Mouse (Mus musculus): ENCODE measurements around the gene Gpr153. TPM values are rescaled to one million over a fixed set of nuclear protein-coding genes. Genes with fewer than 3 reads are reported as not detected.

Gene Gpr153
- polyA plus RNA-seq, 1 experiment: 1.4 TPM

DNA sequence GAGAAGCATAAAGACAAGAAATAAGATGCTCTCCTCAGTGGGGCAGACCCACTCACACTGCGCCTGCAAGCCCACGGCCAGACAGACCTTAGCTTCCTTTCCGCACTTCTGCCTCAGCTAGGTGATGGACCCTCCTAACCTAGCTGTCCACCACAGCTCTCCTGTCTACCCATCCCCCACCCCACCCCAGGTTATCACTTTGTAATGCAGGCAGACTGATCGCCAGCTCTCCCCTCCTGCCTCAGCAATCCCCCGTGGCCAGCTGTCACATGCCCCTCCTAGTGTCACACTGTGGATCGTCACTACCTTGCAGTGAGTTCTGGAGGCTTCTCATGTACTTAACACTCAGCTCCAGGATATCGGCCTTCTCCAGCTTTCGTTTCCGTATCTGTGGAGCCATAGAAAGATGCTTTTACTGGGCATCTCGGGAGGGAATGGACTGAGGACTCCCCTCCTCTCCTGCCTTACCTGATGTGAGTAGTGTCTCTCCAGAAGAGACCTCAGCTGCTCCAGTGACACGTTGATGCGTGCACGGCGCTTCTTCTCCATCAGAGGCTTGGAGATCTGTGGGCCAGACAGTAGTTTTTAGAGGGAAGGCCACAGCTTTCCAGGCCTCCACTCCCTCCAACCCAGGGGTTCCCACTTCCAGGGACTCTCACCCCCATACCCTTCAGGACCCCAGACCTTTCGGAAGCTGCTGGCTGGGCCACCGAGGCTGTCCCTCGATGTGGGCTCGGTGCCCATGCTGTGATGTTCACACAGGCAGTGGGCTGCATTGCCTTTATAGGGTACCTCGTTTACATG lies 13.5 kb downstream of the Gpr153 start:
- TF ChIP-seq POLR2A (IDR thresholded peaks at IDR 0.05; ENCODE audit: borderline replicate concordance, control insufficient read depth, low read depth, low read length) (no peak), CTCF (IDR thresholded peaks at IDR 0.05; ENCODE audit: control insufficient read depth, insufficient read depth, low read length) (no peak)
- WGBS: 24% methylated on average over 19 of the region's 19 CpGs
- no peak overlapping the region for H3K4me3 ChIP-seq (replicated peaks; ENCODE audit: control insufficient read depth, low read depth, low read length)
- no peaks in the 10 kb centered on the region for H3K4me1 ChIP-seq (ENCODE audit: control insufficient read depth, insufficient read depth, low read length)
- H3K27ac ChIP-seq (ENCODE audit: control insufficient read depth, insufficient read depth, low read depth, low read length, poor library complexity): no peak overlapping the region

DNA sequence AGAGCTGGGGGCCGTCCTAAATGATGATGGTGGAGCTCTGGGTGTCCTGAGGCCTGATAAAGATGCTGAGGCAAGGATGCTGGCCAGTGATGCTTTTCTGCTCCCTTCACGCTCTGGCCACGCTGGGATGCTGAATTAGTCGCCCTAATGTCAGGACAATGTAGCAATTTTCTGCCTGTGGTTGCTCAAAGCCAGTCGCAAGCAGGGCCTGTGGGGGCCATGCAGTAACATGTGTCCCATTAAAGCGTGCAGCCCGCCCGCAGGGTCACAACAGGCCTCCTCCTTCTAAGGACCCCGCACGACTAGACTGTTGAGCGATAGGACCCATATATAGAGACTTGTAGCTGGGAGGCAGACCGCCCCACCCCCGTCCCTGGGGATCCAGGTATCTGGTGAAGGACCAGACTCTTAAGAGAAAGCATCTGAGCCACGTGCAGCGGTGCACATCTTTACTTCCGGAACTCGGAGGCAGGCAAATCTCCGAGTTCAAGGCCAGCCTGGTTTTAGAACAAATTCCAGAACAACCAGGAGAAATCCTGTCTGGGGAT lies 14.4 kb downstream of the Gpr153 start:
- 56% methylated on average over 18 of the region's 18 CpGs for WGBS
- Histone ChIP-seq H3K4me1 (ENCODE audit: control insufficient read depth, insufficient read depth, low read length) (no peaks in the 10 kb centered on the region), H3K4me3 (replicated peaks; ENCODE audit: control insufficient read depth, low read depth, low read length) (no peak overlapping the region), H3K27ac (ENCODE audit: control insufficient read depth, insufficient read depth, low read depth, low read length, poor library complexity) (no peak overlapping the region)
- no peak for TF ChIP-seq CTCF (IDR thresholded peaks at IDR 0.05; ENCODE audit: control insufficient read depth, insufficient read depth, low read length)

DNA sequence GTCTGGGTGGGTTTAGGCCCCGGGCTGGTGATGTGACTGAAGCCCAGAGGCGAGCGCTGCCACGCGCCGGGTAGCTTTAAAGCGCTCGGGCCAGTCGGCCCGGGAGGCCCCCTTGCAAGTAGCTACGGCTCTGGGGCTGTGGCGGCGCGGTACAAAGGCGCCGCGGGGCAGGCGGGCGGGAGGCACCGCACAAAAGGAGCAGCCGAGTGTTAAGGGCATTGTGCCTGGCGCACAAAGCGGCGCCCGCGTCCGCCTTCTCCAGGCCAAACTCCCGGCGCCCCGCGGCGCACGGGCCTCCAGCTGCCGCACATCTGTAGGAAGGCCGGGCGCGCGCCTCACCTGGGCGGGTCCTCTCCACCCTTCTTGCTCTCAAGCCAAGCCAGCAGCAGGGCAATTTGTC lies 16.4 kb downstream of the Gpr153 start:
- TF ChIP-seq POLR2A (IDR thresholded peaks at IDR 0.05; ENCODE audit: borderline replicate concordance, control insufficient read depth, low read depth, low read length) (no peak), CTCF (IDR thresholded peaks at IDR 0.05; ENCODE audit: control insufficient read depth, insufficient read depth, low read length) (no peak)
- no peak overlapping the region for H3K27ac ChIP-seq (ENCODE audit: control insufficient read depth, insufficient read depth, low read depth, low read length, poor library complexity)
- H3K4me1 ChIP-seq (ENCODE audit: control insufficient read depth, insufficient read depth, low read length): no peaks in the 10 kb centered on the region
- H3K4me3 ChIP-seq (replicated peaks; ENCODE audit: control insufficient read depth, low read depth, low read length): no peak overlapping the region
- WGBS: 2% methylated on average over 39 of the region's 39 CpGs

DNA sequence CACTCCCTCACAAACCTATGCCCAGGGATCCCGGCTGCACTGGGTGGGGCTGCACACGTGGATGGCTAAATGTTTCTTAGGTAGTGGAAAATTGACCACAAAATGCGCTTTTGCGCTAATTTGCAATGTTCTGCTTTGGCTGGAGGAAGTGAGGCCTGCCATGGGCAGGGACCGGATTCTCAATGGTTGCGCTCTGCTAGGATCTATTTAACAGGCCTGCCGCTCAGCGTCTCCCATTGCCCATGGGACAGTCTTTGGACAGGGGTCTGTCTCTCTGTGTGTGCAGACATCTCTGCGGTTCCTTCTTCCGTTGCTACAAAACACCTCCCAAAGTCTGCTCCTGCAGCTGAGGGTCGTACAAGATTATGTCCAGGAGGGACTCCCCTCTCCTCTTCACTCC lies 17.0 kb downstream of the Gpr153 start:
- Histone ChIP-seq H3K4me3 (replicated peaks; ENCODE audit: control insufficient read depth, low read depth, low read length) (no peak overlapping the region), H3K4me1 (ENCODE audit: control insufficient read depth, insufficient read depth, low read length) (no peaks in the 10 kb centered on the region), H3K27ac (ENCODE audit: control insufficient read depth, insufficient read depth, low read depth, low read length, poor library complexity) (no peak overlapping the region)
- WGBS: 18% methylated on average over 11 of the region's 11 CpGs
- TF ChIP-seq POLR2A (IDR thresholded peaks at IDR 0.05; ENCODE audit: borderline replicate concordance, control insufficient read depth, low read depth, low read length): no peak
- TF ChIP-seq CTCF (IDR thresholded peaks at IDR 0.05; ENCODE audit: control insufficient read depth, insufficient read depth, low read length): no peak

DNA sequence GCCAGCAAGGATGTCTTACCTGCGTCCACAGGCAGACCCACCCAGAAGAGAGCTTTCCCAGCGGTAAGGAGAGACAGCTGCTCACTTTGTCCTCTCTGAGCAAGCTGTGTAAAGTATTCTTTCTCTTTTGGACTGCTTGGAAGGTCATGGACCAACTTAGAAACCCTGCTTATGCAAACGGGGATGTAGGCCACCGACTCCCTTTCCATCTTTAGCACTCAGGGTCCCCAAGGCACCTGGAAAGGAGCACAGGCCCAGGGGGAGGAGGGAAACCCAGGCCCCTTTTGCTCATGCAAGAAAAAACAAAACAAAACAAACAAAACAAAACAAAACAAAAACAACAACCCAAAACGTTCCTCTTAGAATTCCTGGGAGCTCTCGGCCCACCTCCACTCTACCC lies 17.5 kb downstream of the Gpr153 start, which contains the start of gene Hes3:
Hes3 (minus strand) TSS at position 101 of the 400 bp plus-strand sequence.
- Histone ChIP-seq H3K4me3 (replicated peaks; ENCODE audit: control insufficient read depth, low read depth, low read length) (no peak within 1 kb of the TSS), H3K27ac (ENCODE audit: control insufficient read depth, insufficient read depth, low read depth, low read length, poor library complexity) (no peak within 1 kb of the TSS), H3K4me1 (ENCODE audit: control insufficient read depth, insufficient read depth, low read length) (peaks cover 1% of the 10 kb centered on the region; the same call in 1 of the 2 replicates)
- 40% methylated on average over 6 of the region's 6 CpGs for WGBS
- TF ChIP-seq POLR2A (IDR thresholded peaks at IDR 0.05; ENCODE audit: borderline replicate concordance, control insufficient read depth, low read depth, low read length) (no peak), CTCF (IDR thresholded peaks at IDR 0.05; ENCODE audit: control insufficient read depth, insufficient read depth, low read length) (no peak)

DNA sequence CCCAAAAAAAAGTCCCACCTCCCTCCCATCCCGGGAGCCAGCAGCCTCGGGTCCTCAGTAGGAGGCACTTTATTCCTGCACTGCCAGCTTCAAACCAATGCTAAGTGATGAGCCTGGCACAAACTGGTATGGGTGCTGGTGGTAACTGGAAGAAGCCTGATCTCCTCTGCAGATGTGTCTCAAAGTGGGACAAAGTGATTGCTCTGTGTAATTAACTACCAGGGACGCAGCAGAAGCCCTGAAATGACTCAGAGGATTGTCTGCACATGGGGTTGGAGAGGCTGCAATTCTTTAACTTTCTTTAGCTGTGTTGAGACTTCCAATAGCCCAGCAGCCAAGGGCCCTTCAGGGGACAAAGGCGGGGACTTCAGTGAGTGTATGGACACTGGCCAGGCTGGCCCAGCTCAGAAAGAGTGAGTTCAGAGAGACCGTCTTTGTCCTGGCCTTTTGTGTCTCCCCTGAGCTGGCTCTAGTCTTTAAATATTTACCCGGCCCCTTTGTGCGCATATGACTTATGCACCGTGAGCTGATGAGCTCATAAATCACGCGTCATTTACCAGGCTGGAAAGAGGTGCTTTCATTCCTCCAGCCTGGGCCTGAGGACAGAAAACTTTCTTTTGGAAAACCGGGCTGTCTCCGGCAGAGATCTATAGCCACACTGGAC lies 18.2 kb downstream of the Gpr153 start:
- no peak overlapping the region for H3K27ac ChIP-seq (ENCODE audit: control insufficient read depth, insufficient read depth, low read depth, low read length, poor library complexity)
- peaks cover 1% of the 10 kb centered on the region; the same call in 1 of the 2 replicates for H3K4me1 ChIP-seq (ENCODE audit: control insufficient read depth, insufficient read depth, low read length)
- no peak overlapping the region for H3K4me3 ChIP-seq (replicated peaks; ENCODE audit: control insufficient read depth, low read depth, low read length)
- 48% methylated on average over 12 of the region's 12 CpGs for whole genome bisulfite sequencing
- TF ChIP-seq POLR2A (IDR thresholded peaks at IDR 0.05; ENCODE audit: borderline replicate concordance, control insufficient read depth, low read depth, low read length) (no peak), CTCF (IDR thresholded peaks at IDR 0.05; ENCODE audit: control insufficient read depth, insufficient read depth, low read length) (no peak)

DNA sequence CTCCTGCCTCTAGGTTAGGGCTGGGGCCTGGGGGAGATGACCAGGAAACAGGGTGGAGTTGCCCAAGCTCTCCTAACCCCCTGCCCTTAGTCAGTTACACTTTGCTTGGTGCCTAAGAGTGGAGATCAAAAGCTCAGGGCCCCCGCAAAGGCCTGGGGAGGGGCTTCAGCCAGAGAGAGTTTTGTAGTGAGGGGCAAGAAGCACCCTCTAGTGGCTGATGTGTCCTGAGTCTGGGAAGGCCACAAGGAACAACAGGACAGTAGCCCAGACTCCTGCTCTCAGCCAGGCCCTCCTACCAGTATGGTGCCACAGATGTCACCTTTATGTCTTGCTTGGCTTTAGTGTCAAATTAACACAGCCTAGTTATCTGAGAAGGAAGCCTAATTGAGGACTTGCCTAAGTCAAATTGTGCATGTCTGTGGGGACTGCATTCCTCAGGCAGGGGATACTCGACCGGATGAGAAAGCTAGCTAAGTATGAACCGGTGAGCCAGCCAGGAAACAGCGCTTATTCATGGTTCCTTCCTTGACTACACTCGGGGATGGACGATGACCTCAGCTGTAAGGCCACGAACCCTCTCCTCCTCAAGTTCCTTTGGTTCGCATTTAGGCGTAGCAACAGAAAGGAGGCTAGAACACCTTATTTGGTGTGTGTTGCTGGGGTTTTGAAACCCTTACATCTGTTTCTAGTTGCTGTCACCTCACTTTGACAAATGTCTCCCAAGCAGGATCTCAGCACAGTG lies 20.3 kb downstream of the Gpr153 start:
- H3K4me1 ChIP-seq (ENCODE audit: control insufficient read depth, insufficient read depth, low read length): peaks cover 1% of the 10 kb centered on the region; the same call in 1 of the 2 replicates
- no peak overlapping the region for H3K4me3 ChIP-seq (replicated peaks; ENCODE audit: control insufficient read depth, low read depth, low read length)
- TF ChIP-seq CTCF (IDR thresholded peaks at IDR 0.05; ENCODE audit: control insufficient read depth, insufficient read depth, low read length): no peak
- TF ChIP-seq POLR2A (IDR thresholded peaks at IDR 0.05; ENCODE audit: borderline replicate concordance, control insufficient read depth, low read depth, low read length): no peak
- 27% methylated on average over 10 of the region's 10 CpGs for WGBS
- no peak overlapping the region for H3K27ac ChIP-seq (ENCODE audit: control insufficient read depth, insufficient read depth, low read depth, low read length, poor library complexity)

DNA sequence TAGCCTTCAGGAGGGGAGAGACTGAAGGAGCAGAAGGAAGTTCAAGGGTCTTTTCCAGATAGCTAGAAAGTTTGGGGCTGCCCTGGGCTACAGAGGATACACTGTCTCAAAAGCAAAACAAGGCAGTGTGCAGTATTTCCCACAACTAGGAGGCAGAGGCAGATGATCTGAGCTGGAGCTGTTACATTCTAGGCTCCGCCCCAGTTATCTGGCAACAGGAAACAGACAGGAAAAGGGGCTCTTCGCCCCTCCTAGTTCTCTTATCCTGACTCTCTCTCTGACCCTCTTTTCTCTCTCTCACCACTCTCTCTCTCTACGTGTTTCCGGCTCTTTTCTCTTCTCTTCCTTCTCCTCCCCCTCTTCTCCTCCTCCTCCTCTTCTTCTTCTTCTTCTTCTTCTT lies 21.9 kb downstream of the Gpr153 start:
- TF ChIP-seq CTCF (IDR thresholded peaks at IDR 0.05; ENCODE audit: control insufficient read depth, insufficient read depth, low read length) (no peak), POLR2A (IDR thresholded peaks at IDR 0.05; ENCODE audit: borderline replicate concordance, control insufficient read depth, low read depth, low read length) (no peak)
- no peak overlapping the region for H3K4me3 ChIP-seq (replicated peaks; ENCODE audit: control insufficient read depth, low read depth, low read length)
- WGBS: 2% methylated on average over 4 of the region's 4 CpGs
- H3K27ac ChIP-seq (ENCODE audit: control insufficient read depth, insufficient read depth, low read depth, low read length, poor library complexity): no peak overlapping the region
- peaks cover 1% of the 10 kb centered on the region; the same call in 1 of the 2 replicates for H3K4me1 ChIP-seq (ENCODE audit: control insufficient read depth, insufficient read depth, low read length)
